Mouse (Mus musculus) brain, embryonic 14.5 days (tissue): ENCODE results near the gene Tfr2.

ENCODE experiments used
- CTCF ChIP-seq: fragments of 200-500 bp; IDR thresholded peaks from 2 replicates; pipeline ENCODE4 v1.5.1; 2012; ENCODE audit warnings: inconsistent platforms, mild to moderate bottlenecking, moderate library complexity, borderline replicate concordance; ENCODE audit not compliant: insufficient read depth, insufficient read length; ENCODE audit errors: extremely low read depth
- POLR2A ChIP-seq: fragments of 200-500 bp; IDR thresholded peaks from 2 replicates; pipeline ENCODE4 v1.6.1; 2012; ENCODE audit warnings: mild to moderate bottlenecking, inconsistent platforms, borderline replicate concordance; ENCODE audit not compliant: poor library complexity, insufficient read depth, insufficient read length, severe bottlenecking; ENCODE audit errors: extremely low read depth

- TF ChIP-seq CTCF (no peak), POLR2A (no peak)
Measured at GRCm38 (mm10) chr5:137530588-137531413, 38.8 kb upstream of the Tfr2 start.
